Mouse (Mus musculus) myocyte (in vitro differentiated cells): ENCODE measurements around the gene Apon. TPM values are rescaled to one million over a fixed set of nuclear protein-coding genes. Genes with fewer than 3 reads are reported as not detected.
"Not testable (repeated sequence)": the region's sequence is repeated elsewhere in the genome, so short reads cannot be mapped to it uniquely, and the experiment has no call there.

Experiments used
- H3K27me3 ChIP-seq: one replicate; pipeline ENCODE4 v1.6.1; 2011; ENCODE audit not compliant: control insufficient read depth, insufficient read depth, insufficient read length
- H3K36me3 ChIP-seq: one replicate; pipeline ENCODE4 v1.6.1; 2011; ENCODE audit not compliant: control insufficient read depth, insufficient read depth
- H3K4me2 ChIP-seq: one replicate; pipeline ENCODE4 v1.6.1; 2011; ENCODE audit warnings: low read depth, control low read depth
- H3K4me3 ChIP-seq: one replicate; pipeline ENCODE4 v1.5.1; 2011; ENCODE audit warnings: mild to moderate bottlenecking, control low read depth, moderate library complexity
- H3K79me2 ChIP-seq: one replicate; pipeline ENCODE4 v1.6.1; 2011; ENCODE audit not compliant: control insufficient read depth, insufficient read depth
- H3ac ChIP-seq: one replicate; pipeline ENCODE4 v1.6.1; 2011; ENCODE audit not compliant: control insufficient read depth, insufficient read length
- CEBPB ChIP-seq: IDR thresholded peaks from 2 replicates; pipeline ENCODE4 v1.6.1; 2011; ENCODE audit warnings: mild to moderate bottlenecking, moderate library complexity; ENCODE audit not compliant: poor library complexity, insufficient read depth, severe bottlenecking
- E2F4 ChIP-seq: IDR thresholded peaks from one replicate; pipeline ENCODE4 v1.6.1; 2011; ENCODE audit warnings: mild to moderate bottlenecking, control low read depth, moderate library complexity; ENCODE audit not compliant: insufficient read depth
- MAX ChIP-seq: IDR thresholded peaks from one replicate; pipeline ENCODE4 v1.6.1; 2011; ENCODE audit warnings: low read depth, mild to moderate bottlenecking, control low read depth
- MYOD1 ChIP-seq, 3 experiments: IDR thresholded peaks; one replicate each; pipeline ENCODE4 v1.6.1; 2011; ENCODE audit warnings: control low read depth in 2 of 3, low read depth in 2 of 3, mild to moderate bottlenecking in 2 of 3, moderate library complexity in 1 of 3; ENCODE audit not compliant: insufficient read length in 2 of 3, control insufficient read depth in 1 of 3
- MYOG ChIP-seq, 3 experiments: IDR thresholded peaks; one replicate each; pipeline ENCODE4 v1.6.1; 2011; ENCODE audit warnings: control low read depth in 2 of 3, low read depth in 2 of 3, mild to moderate bottlenecking in 2 of 3; ENCODE audit not compliant: insufficient read length in 2 of 3, control insufficient read depth in 1 of 3, insufficient read depth in 1 of 3
- POLR2A ChIP-seq: IDR thresholded peaks from one replicate; pipeline ENCODE4 v1.6.1; 2011; ENCODE audit warnings: low read depth, mild to moderate bottlenecking, control low read depth, moderate library complexity; ENCODE audit not compliant: insufficient read length
- POLR2AphosphoS2 ChIP-seq: IDR thresholded peaks from one replicate; pipeline ENCODE4 v1.6.1; 2011; ENCODE audit warnings: low read depth, control low read depth; ENCODE audit not compliant: insufficient read length
- REST ChIP-seq: IDR thresholded peaks from one replicate; pipeline ENCODE4 v1.6.1; 2011; ENCODE audit warnings: mild to moderate bottlenecking, control low read depth, moderate library complexity; ENCODE audit not compliant: insufficient read depth, insufficient read length
- SRF ChIP-seq: IDR thresholded peaks from one replicate; pipeline ENCODE4 v1.6.1; 2011; ENCODE audit warnings: low read depth; ENCODE audit not compliant: control insufficient read depth, insufficient read length
- TCF12 ChIP-seq: IDR thresholded peaks from one replicate; pipeline ENCODE4 v1.6.1; 2011; ENCODE audit warnings: mild to moderate bottlenecking, control low read depth; ENCODE audit not compliant: poor library complexity, insufficient read depth, severe bottlenecking
- TCF3 ChIP-seq: IDR thresholded peaks from one replicate; pipeline ENCODE4 v1.6.1; 2011; ENCODE audit warnings: low read depth, control low read depth; ENCODE audit not compliant: insufficient read length
- USF1 ChIP-seq: IDR thresholded peaks from one replicate; pipeline ENCODE4 v1.6.1; 2011; ENCODE audit warnings: low read depth, mild to moderate bottlenecking, control low read depth, moderate library complexity
- polyA plus RNA-seq: library from polyadenylated mRNA; unstranded; fragments of >200 nt; fragmentation: generic; extraction: Trizol; gene quantifications from one replicate; pipeline ENCODE4 v1.2.1, GENCODE M21; 2012; ENCODE audit warnings: missing spikeins

Gene Apon
- polyA plus RNA-seq, 1 experiment: 0.06 TPM

GRCm38 (mm10) chr10:128270866-128271265 is 17.0 kb downstream of the Apon start:
- TF ChIP-seq TCF3: no peak
- TF ChIP-seq SRF: no peak
- Histone ChIP-seq H3K79me2 (peaks cover 9% of the 10 kb centered on the region), H3K36me3 (no peaks in the 10 kb centered on the region), H3ac (no peak overlapping the region), H3K4me2 (peak overlapping the region; percentile 68), H3K4me3 (peak overlapping the region; percentile 77), H3K27me3 (no peaks in the 10 kb centered on the region)

- peaks cover 9% of the 10 kb centered on the region for H3K79me2 ChIP-seq
- no peaks in the 10 kb centered on the region for H3K27me3 ChIP-seq
- no peak overlapping the region for H3K4me2 ChIP-seq
- TF ChIP-seq CEBPB (no peak), POLR2AphosphoS2 (no peak), REST (no peak), TCF3 (no peak), USF1 (peak; percentile 70), MYOD1 (IDR thresholded peaks at IDR 0.05; ENCODE audit: control insufficient read depth in 1 of 3, insufficient read length in 2 of 3, low read depth in 2 of 3) (no peak), MAX (no peak), E2F4 (no peak)
- H3K36me3 ChIP-seq: no peaks in the 10 kb centered on the region
- no peak overlapping the region for H3ac ChIP-seq
- H3K4me3 ChIP-seq: no peak overlapping the region
Observed at GRCm38 (mm10) chr10:128271883-128272282, 18.0 kb downstream of the Apon start.

GRCm38 (mm10) chr10:128272819-128273439 is 19.0 kb downstream of the Apon start:
- not testable (repeated sequence) for H3K4me2 ChIP-seq, H3K27me3 ChIP-seq, H3K4me3 ChIP-seq, H3ac ChIP-seq, H3K79me2 ChIP-seq, H3K36me3 ChIP-seq

- not testable (repeated sequence) for H3K4me3 ChIP-seq, H3K4me2 ChIP-seq, H3K27me3 ChIP-seq, H3K79me2 ChIP-seq, H3ac ChIP-seq
- H3K36me3 ChIP-seq: peaks cover 14% of the 10 kb centered on the region
Observed at GRCm38 (mm10) chr10:128275374-128275773, 21.5 kb downstream of the Apon start.

GRCm38 (mm10) chr10:128278158-128278557 is 24.3 kb downstream of the Apon start:
- no peak overlapping the region for H3K4me2 ChIP-seq
- no peak for TF ChIP-seq CEBPB
- TF ChIP-seq TCF12: no peak
- TF ChIP-seq POLR2A: no peak
- no peak for TF ChIP-seq SRF
- no peak for TF ChIP-seq USF1
- TF ChIP-seq POLR2AphosphoS2: no peak
- TF ChIP-seq E2F4: no peak
- TF ChIP-seq MYOD1 (IDR thresholded peaks at IDR 0.05; ENCODE audit: control insufficient read depth in 1 of 3, insufficient read length in 2 of 3, low read depth in 2 of 3): no peak
- TF ChIP-seq TCF3: no peak
- no peak overlapping the region for H3ac ChIP-seq
- no peak overlapping the region for H3K4me3 ChIP-seq
- H3K79me2 ChIP-seq: no peaks in the 10 kb centered on the region
- H3K27me3 ChIP-seq: no peaks in the 10 kb centered on the region
- peaks cover 17% of the 10 kb centered on the region for H3K36me3 ChIP-seq

- no peak overlapping the region for H3K4me2 ChIP-seq
- no peak overlapping the region for H3K4me3 ChIP-seq
- TF ChIP-seq E2F4 (no peak), USF1 (no peak), POLR2A (no peak), MAX (no peak), MYOD1 (IDR thresholded peaks at IDR 0.05; ENCODE audit: control insufficient read depth in 1 of 3, insufficient read length in 2 of 3, low read depth in 2 of 3) (no peak), MYOG (IDR thresholded peaks at IDR 0.05; ENCODE audit: control insufficient read depth in 1 of 3, insufficient read depth in 1 of 3, insufficient read length in 2 of 3, low read depth in 2 of 3) (no peak), TCF3 (no peak), POLR2AphosphoS2 (no peak), TCF12 (no peak), CEBPB (no peak)
- no peak overlapping the region for H3ac ChIP-seq
- H3K79me2 ChIP-seq: no peaks in the 10 kb centered on the region
- peaks cover 17% of the 10 kb centered on the region for H3K36me3 ChIP-seq
- no peaks in the 10 kb centered on the region for H3K27me3 ChIP-seq
Observed at GRCm38 (mm10) chr10:128280943-128281342, 27.0 kb downstream of the Apon start.
